Mouse (Mus musculus): ENCODE measurements around the gene Pip4k2c. TPM values are rescaled to one million over a fixed set of nuclear protein-coding genes. Genes with fewer than 3 reads are reported as not detected.
"Not testable (repeated sequence)": the region's sequence is repeated elsewhere in the genome, so short reads cannot be mapped to it uniquely, and the experiment has no call there.

Pip4k2c gene
- polyA plus RNA-seq, 1 experiment from 2014 or later, result 27.2 TPM

DNA sequence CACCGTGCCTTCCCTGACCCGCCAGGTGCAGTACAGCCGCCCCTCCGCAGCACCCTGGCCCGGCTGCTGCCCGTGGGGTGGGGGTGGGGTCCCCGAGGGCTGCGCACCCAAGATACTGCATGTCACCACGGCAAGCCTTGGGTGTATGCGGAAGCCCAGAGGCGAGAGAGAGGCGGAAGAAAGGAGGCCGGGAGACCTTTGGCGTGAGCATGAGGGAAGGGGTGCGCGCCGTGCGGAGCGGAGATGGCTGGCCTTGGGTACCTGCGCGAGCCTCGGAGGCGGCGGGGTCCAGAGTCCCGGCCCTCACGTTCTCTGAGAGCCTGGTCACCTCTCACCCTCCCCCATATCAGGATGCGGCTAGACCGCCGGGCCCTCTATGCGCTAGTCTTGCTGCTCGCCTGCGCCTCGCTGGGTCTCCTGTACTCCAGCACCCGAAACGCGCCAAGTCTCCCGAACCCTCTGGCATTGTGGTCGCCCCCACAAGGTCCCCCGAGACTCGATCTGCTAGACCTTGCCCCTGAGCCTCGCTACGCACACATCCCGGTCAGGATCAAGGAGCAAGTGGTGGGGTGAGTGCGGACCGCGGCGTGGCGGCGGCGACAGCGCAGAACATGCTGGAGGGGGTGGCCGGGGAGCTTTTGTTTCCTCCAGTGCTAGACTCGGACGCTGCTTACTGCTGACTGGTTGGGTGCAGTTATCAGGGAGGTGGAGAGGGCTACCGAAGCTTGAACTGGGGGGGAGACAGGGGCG lies 45.6 kb downstream of the Pip4k2c start:
- Histone ChIP-seq H3K4me1 (peaks cover 39% of the 10 kb centered on the region), H3K36me3 (no peaks in the 10 kb centered on the region), H3K9ac (peak overlapping the region; percentile 45), H3K9me3 (no peaks in the 10 kb centered on the region), H3K4me3 (peak overlapping the region; percentile 51), H3K4me2 (peak overlapping the region; percentile 100), H3K27ac (no peak overlapping the region), H3K27me3 (peaks cover 78% of the 10 kb centered on the region)
- peak; percentile 35; the same call in 1 of the 2 replicates for ATAC-seq (ENCODE audit: borderline replicate concordance, extremely low read depth, low FRiP score, low TSS enrichment)
- under 1% methylated on average over 53 of the region's 56 CpGs for WGBS

DNA sequence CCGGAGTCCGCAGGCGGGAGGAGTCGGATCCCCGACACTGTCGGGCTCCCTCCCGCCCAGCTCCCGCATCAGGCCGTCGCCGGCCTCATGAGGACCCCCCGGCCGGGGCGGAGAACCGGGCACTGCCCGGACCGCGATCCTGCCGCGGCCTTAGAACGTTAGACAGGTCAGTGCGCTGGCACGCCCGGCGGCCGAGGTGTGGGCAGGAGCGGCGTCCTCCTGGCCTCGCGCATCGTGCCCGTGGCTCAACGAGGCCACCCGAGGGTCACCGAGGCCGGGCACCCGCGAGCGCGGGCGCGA lies 46.1 kb downstream of the Pip4k2c start:
- Histone ChIP-seq H3K4me1 (peaks cover 33% of the 10 kb centered on the region), H3K27ac (no peak overlapping the region), H3K36me3 (no peaks in the 10 kb centered on the region), H3K9me3 (no peaks in the 10 kb centered on the region), H3K9ac (peak overlapping the region; percentile 45), H3K4me2 (peak overlapping the region; percentile 100), H3K27me3 (peaks cover 72% of the 10 kb centered on the region), H3K4me3 (peak overlapping the region; percentile 51)
- WGBS, result under 1% methylated on average over 42 of the region's 42 CpGs
- ATAC-seq (ENCODE audit: borderline replicate concordance, extremely low read depth, low FRiP score, low TSS enrichment), result no peak; the same call in 1 of the 2 replicates

DNA sequence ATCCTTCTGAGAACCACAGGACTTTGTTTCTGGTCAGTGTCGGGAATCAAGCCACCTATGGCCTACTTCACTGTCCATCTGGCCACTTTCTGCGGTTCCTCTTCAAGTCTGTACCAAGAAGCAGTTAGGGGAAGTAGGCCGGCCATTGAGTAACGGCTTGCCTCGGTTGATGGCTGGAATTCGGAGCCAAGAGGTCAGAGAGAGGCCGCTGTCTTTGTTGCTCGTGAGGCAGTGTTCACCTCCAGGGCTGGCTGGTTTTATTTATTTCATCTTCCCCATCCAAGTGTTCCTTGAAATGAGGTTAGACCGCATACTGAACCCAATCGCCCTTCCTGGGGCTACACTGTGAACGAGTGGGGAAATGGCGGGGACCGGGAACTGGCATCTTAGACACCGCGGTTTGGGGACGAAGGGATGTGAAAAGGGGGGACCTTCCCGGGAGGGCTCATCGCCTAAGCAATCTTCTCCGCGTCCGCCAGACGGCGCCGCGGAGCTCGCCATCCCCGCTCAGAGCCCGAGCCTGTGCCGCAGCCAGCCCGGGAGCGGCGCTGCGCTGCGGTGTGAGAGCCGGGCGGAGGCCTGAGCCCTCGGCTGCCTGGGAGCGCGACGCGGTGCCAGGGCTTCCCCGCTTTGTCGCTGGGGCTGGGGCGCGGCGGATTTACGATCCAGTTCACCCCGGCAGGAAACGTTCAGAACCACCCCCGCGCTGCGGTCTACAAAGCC lies 46.6 kb downstream of the Pip4k2c start, which contains the start of gene B4galnt1:
Gene B4galnt1, plus strand, starts transcription at position 595 of the 723 bp plus-strand sequence.
- H3K27ac ChIP-seq, result no peak within 1 kb of the TSS
- H3K4me2 ChIP-seq, result peak within 1 kb of the TSS; percentile 100
- H3K4me1 ChIP-seq, result peaks cover 28% of the 10 kb centered on the region
- WGBS, result 2% methylated on average over 51 of the region's 52 CpGs
- H3K36me3 ChIP-seq, result no peaks in the 10 kb centered on the region
- peak within 1 kb of the TSS; percentile 45 for H3K9ac ChIP-seq
- H3K4me3 ChIP-seq, result peak within 1 kb of the TSS; percentile 51
- no peaks in the 10 kb centered on the region for H3K9me3 ChIP-seq
- peaks cover 67% of the 10 kb centered on the region for H3K27me3 ChIP-seq
- ATAC-seq (ENCODE audit: borderline replicate concordance, extremely low read depth, low FRiP score, low TSS enrichment), result peak; percentile 84

DNA sequence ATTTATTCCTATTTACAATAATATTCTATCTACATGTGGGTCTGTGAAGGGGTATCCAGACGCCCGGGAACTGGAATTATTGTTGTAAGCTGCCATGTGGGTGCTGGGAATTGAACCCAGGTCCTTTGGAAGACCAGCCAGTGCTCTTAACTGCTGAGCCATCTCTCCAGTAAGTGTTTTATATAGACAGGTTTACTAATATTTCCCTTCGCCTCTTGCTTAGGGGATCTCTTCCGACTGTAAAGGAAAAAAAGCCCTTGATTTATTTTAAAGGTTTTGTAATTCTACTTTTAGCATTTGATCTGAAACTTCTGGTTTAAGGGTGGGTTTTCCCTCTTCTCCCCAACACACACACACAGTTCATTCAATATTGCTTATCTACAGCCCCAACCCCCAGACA lies 47.2 kb downstream of the Pip4k2c start:
- Histone ChIP-seq H3K27me3 (peaks cover 61% of the 10 kb centered on the region), H3K4me1 (peaks cover 28% of the 10 kb centered on the region), H3K4me3 (no peak overlapping the region), H3K9ac (no peak overlapping the region), H3K9me3 (no peaks in the 10 kb centered on the region), H3K27ac (no peak overlapping the region), H3K4me2 (no peak overlapping the region), H3K36me3 (no peaks in the 10 kb centered on the region)
- ATAC-seq (ENCODE audit: borderline replicate concordance, extremely low read depth, low FRiP score, low TSS enrichment), result no peak
- WGBS, result 94% methylated on average over 4 of the region's 4 CpGs

DNA sequence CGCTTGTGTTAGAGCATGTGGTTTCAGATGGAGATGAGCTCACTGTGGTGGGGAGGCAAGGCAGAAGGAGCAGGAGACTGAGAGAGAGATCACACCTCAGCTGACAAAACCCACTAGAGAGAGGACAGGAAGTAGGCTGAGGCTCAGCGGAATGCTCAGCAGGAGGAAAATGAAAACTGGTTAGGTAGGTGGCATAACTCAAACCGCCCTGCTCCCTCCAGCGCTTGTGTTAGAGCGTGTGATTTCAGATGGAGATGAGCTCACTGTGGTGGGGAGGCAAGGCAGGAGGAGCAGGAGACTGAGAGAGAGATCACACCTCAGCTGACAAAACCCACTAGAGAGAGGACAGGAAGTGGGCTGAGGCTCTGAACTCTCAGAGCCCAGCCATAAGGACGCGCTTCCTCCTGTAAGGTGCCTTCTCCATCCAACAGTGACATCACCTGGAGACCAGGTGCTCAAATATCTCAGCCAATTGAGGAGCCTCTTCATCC lies 48.6 kb downstream of the Pip4k2c start:
- not testable (repeated sequence) for H3K36me3 ChIP-seq; H3K4me3 ChIP-seq; H3K4me2 ChIP-seq; H3K9me3 ChIP-seq; H3K9ac ChIP-seq; H3K27ac ChIP-seq; ATAC-seq (ENCODE audit: borderline replicate concordance, extremely low read depth, low FRiP score, low TSS enrichment)
- WGBS, result 28% methylated on average over 7 of the region's 7 CpGs
- Histone ChIP-seq H3K27me3 (peaks cover 48% of the 10 kb centered on the region), H3K4me1 (peaks cover 26% of the 10 kb centered on the region)

DNA sequence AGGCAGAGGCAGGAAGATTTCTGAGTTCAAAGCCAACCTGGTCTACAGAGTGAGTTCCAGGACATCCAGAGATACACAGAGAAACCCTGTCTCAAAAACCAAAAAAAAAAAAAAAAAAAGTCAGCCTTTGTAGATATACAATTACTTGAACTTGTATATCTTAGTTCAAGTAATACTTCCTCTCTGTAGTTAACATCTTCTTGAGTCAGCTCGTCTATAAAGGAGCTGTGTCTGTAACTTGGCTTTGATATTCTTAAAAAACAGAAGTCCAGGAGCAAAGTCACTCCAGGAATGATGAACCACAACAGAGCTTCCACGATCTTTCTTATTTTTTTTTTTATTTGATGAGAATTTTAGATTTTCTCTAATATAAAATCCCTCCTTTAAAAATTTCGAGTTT lies 50.7 kb downstream of the Pip4k2c start:
- no peak overlapping the region for H3K27ac ChIP-seq
- H3K36me3 ChIP-seq, result no peaks in the 10 kb centered on the region
- H3K4me1 ChIP-seq, result peaks cover 12% of the 10 kb centered on the region
- H3K4me3 ChIP-seq, result no peak overlapping the region
- no peak for ATAC-seq (ENCODE audit: borderline replicate concordance, extremely low read depth, low FRiP score, low TSS enrichment)
- H3K9me3 ChIP-seq, result no peaks in the 10 kb centered on the region
- H3K4me2 ChIP-seq, result no peak overlapping the region
- no peak overlapping the region for H3K9ac ChIP-seq
- H3K27me3 ChIP-seq, result peaks cover 27% of the 10 kb centered on the region
- WGBS, result 58% methylated on average over 3 of the region's 3 CpGs

DNA sequence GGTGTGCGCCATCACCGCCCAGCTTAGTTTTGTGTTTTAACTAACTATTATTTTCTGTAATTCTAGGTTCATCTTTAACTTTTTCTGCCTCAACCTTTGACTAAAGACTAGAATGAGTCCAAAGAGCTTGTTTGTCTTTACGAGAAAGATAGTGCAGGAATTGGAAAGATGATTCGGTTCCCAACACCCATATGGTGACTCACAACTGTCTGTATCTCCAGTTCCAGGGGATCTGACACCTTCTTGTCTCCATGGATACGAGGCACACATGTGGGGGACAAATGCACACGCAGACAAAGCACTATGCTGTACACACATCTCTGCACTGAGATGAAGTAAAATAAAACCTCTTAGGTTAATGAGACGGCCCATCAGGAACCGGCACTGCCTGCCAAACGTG lies 51.3 kb downstream of the Pip4k2c start:
- no peak overlapping the region for H3K4me3 ChIP-seq
- no peaks in the 10 kb centered on the region for H3K9me3 ChIP-seq
- peaks cover 21% of the 10 kb centered on the region for H3K27me3 ChIP-seq
- no peak overlapping the region for H3K9ac ChIP-seq
- no peak overlapping the region for H3K4me2 ChIP-seq
- ATAC-seq (ENCODE audit: borderline replicate concordance, extremely low read depth, low FRiP score, low TSS enrichment), result no peak
- WGBS, result 77% methylated on average over 9 of the region's 9 CpGs
- no peak overlapping the region for H3K27ac ChIP-seq
- H3K4me1 ChIP-seq, result peaks cover 6% of the 10 kb centered on the region
- no peaks in the 10 kb centered on the region for H3K36me3 ChIP-seq

DNA sequence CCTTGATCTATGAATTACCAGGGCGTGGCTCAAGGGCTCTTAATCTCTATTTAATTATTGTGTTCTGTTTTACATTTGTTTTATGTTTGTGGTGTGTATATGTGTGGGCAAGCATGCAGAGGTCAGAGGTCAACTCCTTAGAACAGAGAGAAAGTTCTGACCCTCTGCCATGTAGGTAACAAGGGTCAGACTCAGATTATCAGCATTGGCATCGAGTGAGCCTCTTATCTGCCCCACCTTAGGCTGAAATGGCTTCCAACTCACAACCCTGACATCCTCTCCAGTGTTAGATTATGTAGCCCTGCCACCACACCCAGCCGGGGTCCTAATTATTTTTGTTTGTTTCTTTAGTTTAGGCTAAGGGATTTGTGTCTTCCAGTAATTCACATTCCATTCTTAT lies 52.9 kb downstream of the Pip4k2c start:
- Histone ChIP-seq H3K9ac (no peak overlapping the region), H3K27ac (no peak overlapping the region), H3K4me2 (no peak overlapping the region), H3K36me3 (no peaks in the 10 kb centered on the region), H3K4me3 (no peak overlapping the region), H3K9me3 (no peaks in the 10 kb centered on the region), H3K27me3 (peaks cover 8% of the 10 kb centered on the region), H3K4me1 (no peaks in the 10 kb centered on the region)
- WGBS, result 52% methylated on average over 3 of the region's 3 CpGs
- no peak for ATAC-seq (ENCODE audit: borderline replicate concordance, extremely low read depth, low FRiP score, low TSS enrichment)

DNA sequence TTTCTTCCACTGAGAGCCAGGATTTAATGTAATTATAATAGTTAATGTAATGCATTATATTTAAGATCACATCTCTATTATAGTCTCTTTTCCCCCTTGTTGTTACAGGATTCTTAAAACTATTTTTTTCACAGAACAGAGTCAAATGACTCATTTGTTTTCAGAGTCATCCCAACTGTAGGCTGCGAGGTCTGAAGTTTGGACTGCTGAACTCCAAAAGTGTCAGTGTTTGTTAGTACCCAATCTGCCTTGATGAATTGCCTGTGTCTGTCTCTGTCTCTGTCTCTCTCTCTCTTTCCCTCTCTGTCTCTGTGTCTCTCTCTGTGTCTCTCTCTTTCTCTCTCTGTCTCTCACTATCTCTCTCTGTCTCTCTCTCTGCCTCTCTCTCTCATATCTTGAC lies 54.9 kb downstream of the Pip4k2c start:
- Histone ChIP-seq H3K4me2 (no peak overlapping the region), H3K4me1 (no peaks in the 10 kb centered on the region), H3K27me3 (no peaks in the 10 kb centered on the region), H3K27ac (no peak overlapping the region), H3K36me3 (no peaks in the 10 kb centered on the region), H3K9ac (no peak overlapping the region), H3K4me3 (no peak overlapping the region), H3K9me3 (no peaks in the 10 kb centered on the region)
- ATAC-seq (ENCODE audit: borderline replicate concordance, extremely low read depth, low FRiP score, low TSS enrichment), result no peak
- WGBS, result 59% methylated on average over 1 of the region's 1 CpGs

DNA sequence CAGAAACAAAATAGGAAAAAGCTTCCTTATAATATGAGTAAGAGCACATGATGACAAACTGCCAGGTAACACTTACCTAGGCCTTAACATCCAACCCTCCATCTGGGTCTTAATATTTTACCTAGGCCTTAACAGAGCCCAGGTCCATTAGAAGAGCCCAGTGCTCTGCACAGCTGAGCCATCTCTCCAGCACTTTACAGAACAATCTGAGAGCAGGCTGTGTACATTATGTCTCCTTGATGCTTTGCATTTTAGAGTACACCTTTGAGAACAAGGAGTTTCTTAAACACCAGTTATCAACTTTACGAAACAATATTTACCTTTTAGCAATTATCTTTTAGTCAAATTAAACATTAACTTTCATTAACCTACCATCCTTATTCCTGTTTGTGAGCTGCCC lies 55.3 kb downstream of the Pip4k2c start:
- Histone ChIP-seq H3K9ac (no peak overlapping the region), H3K9me3 (no peaks in the 10 kb centered on the region), H3K4me2 (no peak overlapping the region), H3K36me3 (no peaks in the 10 kb centered on the region), H3K27me3 (no peaks in the 10 kb centered on the region), H3K4me3 (no peak overlapping the region), H3K27ac (no peak overlapping the region), H3K4me1 (no peaks in the 10 kb centered on the region)
- no peak for ATAC-seq (ENCODE audit: borderline replicate concordance, extremely low read depth, low FRiP score, low TSS enrichment)
- WGBS, result 38% methylated on average over 1 of the region's 1 CpGs

DNA sequence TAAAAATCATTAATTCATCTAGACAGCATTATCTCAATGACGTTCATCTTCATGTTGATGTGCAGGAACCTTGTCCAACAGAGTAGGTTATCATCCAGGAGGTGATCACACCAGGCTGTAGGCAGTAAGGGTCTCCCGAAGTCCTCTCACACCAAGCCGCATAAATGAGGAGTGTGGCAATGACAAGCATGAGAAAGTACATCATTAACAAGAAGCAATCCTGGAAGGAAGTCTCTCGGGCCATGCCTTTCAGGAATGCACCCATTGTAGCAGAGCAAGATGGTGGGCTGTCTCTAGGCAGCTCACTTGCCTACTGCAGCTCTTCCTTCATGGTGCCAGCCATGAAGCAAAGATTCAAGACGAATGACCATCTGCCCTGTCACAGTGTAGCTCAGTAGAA lies 56.7 kb downstream of the Pip4k2c start:
- no peak for ATAC-seq (ENCODE audit: borderline replicate concordance, extremely low read depth, low FRiP score, low TSS enrichment)
- Histone ChIP-seq H3K27me3 (no peaks in the 10 kb centered on the region), H3K9ac (no peak overlapping the region), H3K4me3 (no peak overlapping the region), H3K4me2 (no peak overlapping the region), H3K4me1 (no peaks in the 10 kb centered on the region), H3K36me3 (no peaks in the 10 kb centered on the region), H3K9me3 (no peaks in the 10 kb centered on the region), H3K27ac (no peak overlapping the region)
- 83% methylated on average over 5 of the region's 5 CpGs for WGBS

DNA sequence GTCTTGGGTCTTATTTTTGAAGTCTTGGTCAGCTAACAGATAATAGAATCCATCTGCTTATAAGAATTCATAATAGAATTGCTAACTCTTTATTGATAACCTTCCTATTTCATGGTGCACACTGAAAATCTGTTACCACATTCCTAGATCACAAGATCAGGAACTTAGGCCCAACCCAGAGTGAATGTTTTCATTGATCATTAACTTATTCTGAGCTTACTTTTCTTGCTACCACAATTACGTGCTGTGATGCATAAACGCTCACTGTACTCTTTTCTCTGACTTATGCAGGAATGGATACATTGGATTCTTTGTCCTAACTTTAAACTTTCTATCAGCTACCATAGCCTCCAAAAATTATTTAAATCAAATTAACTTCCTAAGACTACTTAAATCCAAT lies 57.1 kb downstream of the Pip4k2c start:
- no peak overlapping the region for H3K27ac ChIP-seq
- ATAC-seq (ENCODE audit: borderline replicate concordance, extremely low read depth, low FRiP score, low TSS enrichment), result no peak
- H3K36me3 ChIP-seq, result no peaks in the 10 kb centered on the region
- no peak overlapping the region for H3K4me2 ChIP-seq
- no peaks in the 10 kb centered on the region for H3K4me1 ChIP-seq
- no peaks in the 10 kb centered on the region for H3K27me3 ChIP-seq
- H3K9ac ChIP-seq, result no peak overlapping the region
- H3K9me3 ChIP-seq, result no peaks in the 10 kb centered on the region
- WGBS, result 90% methylated on average over 2 of the region's 2 CpGs
- H3K4me3 ChIP-seq, result no peak overlapping the region
